Mouse (Mus musculus): ENCODE results near the gene Gm45753. TPM values are rescaled to one million over a fixed set of nuclear protein-coding genes. Genes with fewer than 3 reads are reported as not detected.

Gene Gm45753
- total RNA-seq, 2 experiments from 2014 or later: not detected

DNA sequence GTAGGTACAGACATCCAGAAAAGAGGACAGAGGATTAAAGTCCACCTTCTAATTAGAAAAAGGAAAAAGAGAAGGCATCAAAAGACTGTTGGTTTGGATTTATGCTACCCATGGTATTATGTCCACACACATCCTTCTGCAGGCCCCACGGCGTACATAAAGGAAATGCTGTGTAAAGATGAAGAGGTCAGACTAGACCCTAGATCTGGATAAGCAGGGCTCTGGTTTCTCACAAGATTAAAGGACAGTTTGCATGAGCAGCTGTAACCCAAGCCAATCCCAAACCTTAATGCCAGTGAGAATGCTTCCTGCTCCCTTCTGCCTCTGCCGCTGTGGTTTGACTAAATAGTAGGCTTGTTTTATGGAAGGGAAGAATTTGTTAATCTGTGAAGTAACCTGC lies 30.8 kb downstream of the Gm45753 start:
- DNase-seq (ENCODE audit: low spot score in 2 of 2): no peak

DNA sequence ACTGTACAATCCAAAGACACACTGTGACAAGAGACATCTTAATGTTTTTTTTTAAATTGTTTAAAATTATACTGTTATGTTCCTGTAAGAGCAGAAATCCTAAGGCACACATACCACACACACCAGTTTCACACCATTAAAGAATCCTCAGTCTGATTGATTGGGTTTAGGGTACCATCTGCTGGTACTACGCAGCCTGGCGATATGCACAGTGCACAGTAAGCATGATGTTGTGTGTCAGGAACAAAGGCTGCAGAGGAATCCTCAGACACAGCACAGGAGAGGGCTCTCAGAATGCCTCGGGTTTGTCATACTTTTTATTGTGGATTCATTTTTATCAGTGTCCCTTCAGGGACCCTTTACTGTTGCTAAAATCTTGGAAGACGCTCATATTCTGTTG lies 33.9 kb downstream of the Gm45753 start:
- no peak for DNase-seq (ENCODE audit: low spot score in 2 of 2)

DNA sequence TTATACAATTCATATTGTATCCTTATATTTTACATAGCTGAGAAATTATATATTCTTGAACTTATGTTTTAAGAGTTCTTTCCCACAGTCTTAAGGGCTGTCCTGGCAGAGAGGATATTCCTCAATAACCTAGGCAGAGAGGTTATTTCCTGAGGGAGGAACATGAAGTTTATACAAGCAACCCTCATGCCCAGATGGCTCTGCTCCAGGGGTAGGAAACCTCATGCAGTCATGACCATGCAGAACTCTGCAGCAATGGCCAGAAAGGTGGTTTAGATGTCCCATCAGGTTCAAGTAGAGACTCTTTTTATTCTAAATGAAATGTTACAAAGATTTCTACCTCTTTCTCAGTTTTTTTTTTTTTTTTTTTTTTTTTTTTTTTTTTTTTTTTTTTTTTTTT lies 39.2 kb downstream of the Gm45753 start:
- DNase-seq (ENCODE audit: low spot score in 2 of 2): no peak

DNA sequence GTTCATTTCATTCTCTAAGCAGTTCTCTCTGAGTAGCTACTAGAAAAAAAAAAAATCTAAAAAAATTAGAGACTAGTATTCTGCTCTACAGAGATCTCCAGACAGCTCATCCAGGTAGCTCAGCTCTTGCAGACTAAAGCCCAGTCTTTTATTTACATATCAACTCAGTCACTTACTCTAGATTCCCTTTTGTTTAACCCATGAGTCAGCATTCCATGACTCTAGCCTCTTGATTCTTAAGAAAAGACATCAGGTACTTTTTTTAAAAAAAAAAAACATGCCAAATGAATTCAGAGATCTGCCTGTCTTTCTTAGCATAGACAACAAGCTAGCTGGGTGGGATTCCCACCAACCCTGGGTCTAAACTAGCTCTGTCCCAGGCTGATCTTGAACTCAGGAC lies 39.8 kb downstream of the Gm45753 start:
- DNase-seq (ENCODE audit: low spot score in 2 of 2): no peak

DNA sequence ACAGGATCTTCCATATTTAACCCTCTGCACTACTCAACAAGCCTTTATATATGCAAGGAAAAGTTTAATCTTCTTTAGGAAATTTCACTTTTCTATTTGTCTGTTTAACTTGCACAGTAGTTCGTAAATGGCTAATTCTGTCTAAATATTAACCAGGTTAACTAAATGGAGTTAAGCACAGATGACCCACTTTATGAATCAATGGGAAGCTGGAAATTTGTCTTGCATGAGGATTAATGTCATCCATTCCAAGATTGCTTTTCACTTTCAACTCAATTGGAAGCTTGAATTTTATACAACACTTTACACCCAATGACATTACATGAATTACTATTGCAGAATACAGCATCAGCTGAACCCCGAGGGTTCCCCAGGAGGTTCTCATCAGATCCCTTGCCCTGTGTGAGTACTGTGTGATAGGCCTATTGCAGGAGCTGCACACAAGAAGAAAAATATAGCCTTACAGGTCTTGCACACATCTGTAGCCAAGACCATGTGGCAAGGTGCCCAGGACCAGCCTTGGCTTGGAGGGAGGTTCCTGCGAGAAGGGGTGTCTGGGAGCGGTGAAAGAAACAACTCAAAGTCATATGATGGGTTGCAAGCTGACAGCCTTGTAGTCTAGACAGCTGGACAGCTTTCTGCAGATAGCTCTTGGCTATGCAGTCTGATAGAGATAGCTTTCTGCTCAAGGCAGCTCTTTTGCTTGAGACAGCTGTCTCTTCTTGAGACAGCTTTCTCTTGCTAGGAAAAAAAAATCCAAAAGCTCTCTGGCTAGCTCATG lies 40.5 kb downstream of the Gm45753 start:
- no peak for DNase-seq (ENCODE audit: low spot score in 2 of 2)

DNA sequence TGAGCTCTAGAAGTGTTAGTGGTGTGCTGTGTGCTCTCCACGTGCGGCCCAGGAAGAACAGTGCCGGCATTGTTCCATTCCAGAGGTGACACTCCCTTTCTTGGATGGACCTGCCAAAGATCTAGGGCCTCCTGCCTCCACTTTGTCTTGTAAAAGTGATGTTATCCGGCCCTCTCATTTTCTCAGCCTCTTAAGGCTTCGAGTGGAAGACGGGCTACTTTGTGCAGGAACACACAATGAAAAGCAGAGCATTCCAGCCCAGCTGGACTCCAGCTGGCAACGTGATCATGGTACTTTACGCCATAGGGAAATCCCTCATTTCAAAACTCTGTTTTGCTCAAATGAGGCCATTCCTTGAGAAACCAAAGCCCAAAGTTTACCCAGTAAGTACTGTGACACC lies 41.3 kb downstream of the Gm45753 start:
- DNase-seq (ENCODE audit: low spot score in 2 of 2): no peak

DNA sequence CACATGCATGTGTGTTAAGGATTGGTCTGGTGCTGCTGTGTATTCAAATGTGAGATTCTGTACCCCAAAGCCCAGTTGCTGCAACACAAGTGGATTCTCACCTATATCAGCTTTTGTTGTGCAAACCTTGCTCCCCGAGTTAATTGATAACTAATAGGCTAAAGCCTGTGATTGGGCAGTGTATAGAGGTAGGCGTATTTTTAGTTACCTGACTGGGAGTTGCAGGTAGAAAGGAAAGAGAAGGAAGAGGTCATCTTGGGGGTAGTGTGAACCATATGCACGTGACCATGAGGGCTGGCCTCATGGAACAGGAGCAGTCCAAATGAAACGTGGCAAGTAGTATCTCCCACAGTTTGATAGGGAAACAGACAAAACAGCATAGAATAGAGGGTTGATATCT lies 43.3 kb downstream of the Gm45753 start:
- DNase-seq (ENCODE audit: low spot score in 2 of 2): no peak

DNA sequence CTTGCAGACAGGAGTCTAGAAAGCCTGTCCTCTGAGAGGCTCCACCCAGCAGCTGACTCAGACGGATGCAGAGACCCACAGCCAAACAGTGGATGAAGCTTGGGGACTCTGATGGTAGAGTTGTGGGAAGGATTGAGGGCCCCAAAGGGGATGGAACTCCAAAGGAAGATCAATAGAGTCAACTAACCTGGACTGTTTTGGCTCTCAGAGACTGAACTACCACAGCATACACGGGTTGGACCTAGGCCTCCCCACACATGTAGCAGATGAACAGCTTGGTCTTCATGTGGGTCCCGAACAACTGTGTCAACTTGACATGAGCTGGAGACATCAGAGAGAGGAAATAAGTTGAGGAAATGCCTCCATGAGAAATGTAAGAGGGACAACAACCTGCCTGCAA lies 45.4 kb downstream of the Gm45753 start:
- DNase-seq (ENCODE audit: low spot score in 2 of 2): no peak

DNA sequence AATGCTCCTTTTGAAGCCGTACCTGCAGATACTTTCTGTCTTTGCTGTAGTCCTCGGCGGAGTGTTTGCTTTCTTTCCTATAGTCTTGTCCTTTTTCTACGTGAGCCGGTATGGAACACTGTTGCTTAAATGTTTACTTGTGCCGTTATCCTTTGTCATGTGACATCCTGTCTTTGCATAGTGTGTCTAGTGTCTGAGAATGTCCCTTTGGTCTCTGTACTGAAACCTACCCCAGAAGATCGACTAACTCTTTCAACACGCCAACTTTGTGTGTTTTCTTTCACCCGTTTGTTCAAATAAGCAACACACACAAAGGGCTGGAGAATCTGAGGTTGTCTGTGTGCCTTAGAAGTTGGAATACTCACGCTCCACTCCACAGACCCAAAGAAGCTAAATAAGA lies 46.3 kb downstream of the Gm45753 start, which contains the start of gene F11:
Gene F11, minus strand, starts transcription at position 112 of the 400 bp plus-strand sequence.
- no peak for DNase-seq (ENCODE audit: low spot score in 2 of 2)

DNA sequence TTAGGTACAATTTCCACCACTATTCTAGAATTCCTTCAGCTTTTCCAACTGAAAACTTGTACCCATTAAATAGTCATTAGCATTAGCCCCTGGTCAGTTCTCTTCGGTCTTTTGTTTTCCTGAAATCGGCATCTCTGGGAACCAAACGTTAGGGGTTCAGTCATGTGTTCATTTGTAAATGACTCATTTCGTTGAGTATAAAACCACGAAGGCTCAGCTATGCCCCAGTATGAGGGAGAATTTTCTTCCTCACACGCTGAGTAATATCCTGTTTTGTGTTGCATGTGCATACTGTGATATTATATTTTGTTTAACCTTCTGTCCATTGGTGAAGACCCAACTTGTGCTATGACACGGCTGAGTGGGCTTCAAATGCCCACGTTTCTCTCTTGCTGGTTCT lies 49.8 kb downstream of the Gm45753 start:
- no peak for DNase-seq (ENCODE audit: low spot score in 2 of 2)

DNA sequence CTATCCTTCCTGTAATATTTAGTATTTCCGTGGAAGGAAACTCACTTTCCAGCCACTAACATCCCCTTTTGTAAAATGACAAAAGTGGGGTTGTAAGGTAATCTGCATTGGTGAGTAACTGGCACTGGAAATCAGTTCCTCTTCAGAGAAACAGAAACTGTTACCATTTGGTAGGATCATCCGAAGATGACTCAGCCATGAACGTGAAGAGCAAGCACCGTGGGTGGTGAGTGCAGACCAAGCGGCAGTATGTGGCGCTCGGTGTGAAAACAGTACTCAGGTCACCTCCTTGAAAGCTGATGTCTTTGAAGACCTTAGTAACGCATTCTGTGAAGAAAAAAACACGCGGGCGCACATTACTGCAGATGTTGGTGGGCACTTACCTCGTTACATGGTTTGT lies 53.2 kb downstream of the Gm45753 start:
- DNase-seq (ENCODE audit: low spot score in 2 of 2): no peak

DNA sequence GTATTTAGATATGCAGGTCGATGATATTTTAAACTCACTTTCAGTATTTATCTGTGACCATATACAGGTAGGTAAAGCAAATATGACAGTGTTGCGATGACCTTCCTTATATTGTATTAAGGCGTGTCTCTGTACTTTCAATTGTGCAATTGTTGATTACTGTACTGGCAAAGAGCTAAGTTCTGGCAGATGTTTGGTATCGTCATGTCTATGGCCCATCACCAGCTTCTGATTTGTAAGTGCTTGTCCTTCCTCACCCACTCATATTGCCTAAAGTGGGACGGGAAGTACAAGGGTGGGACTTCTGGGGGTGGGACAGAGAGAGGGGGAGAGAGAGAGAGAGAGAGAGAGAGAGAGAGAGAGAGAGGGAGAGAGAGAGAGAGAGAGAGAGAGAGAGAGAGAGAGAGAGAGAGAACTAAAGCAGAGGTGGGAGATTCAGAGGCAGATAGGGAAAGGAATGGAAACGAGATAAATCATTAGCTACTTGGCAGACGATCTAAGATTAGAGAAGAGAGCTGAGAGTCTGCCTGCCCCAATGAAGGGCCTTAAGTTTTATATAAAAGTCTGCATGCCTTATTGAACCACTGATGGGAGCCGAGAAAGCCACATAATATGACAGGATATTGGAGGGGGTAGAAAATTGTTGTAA lies 53.9 kb downstream of the Gm45753 start:
- DNase-seq (ENCODE audit: low spot score in 2 of 2): no peak

DNA sequence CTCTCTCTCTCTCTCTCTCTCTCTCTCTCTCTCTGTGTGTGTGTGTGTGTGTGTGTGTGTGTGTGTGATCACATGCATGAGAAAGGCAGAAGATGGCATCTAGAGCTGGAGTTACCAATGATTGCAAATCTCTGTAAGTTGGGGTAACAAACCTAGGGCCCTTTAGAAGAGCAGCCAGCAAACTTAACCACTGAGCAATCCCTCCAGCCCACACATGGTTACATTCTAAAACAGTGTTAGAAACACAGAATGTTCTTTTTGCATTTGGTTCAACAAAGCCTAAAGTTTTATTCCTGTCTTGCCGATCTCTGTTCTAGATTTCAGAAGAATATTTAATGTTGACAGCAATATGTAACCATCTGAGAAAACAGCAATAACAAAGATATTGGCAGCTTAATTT lies 54.7 kb downstream of the Gm45753 start:
- DNase-seq (ENCODE audit: low spot score in 2 of 2): no peak

DNA sequence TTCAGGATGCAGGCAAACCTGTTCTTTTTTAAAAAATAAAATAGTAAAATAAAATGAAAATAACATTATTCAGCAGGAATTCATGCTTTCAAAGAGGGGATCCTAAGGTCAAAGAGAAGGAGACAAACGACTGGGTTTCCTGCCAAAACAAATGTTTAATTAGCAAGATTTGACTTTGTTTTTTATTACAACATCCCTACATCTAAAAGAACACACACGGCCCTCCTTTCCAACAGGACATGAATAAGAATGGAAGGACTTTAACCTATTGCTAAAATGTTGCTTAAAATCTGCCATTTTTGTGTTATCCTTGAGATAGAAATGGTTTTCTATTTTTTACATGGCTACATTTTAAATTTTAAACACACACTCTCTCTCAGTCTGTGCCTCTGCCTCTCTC lies 55.2 kb downstream of the Gm45753 start:
- DNase-seq (ENCODE audit: low spot score in 2 of 2): no peak

DNA sequence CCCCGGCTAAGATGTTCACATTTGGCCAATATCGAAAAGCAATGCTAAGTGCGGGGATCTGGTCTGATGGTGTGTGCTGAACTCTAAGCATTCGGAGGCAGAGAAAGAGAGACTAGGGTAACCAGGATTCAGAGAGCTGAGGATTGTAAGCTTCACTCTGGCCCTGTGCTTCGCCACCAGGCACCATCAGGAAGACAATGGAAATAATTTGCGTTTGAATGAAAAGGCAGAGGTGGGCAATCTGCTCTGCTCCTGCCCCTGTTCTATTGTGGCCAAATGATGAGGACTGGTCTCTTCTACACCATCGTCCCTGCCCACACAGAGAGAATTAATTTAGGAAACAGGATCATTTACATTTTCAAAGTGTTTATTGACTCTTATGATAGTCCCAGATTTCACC lies 62.0 kb downstream of the Gm45753 start:
- DNase-seq (ENCODE audit: low spot score in 2 of 2): no peak

DNA sequence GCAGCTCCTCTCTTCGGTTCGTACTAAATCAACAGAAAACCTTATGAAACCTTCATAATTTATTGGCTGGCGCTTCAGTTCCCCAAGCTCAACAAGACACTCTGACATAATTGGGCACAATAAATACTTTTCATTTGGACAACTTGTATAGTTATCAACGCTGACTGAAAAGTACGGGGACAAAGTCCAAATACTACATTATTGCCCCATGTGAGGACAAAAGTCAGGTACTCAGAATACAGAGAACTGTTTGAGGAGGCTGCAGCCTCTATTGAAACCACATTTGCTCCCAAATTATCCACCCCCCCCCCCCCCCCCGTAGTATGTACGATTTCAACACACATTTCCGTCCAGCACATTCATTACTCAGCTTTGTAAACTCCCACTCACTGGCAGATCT lies 68.9 kb downstream of the Gm45753 start:
- no peak for DNase-seq (ENCODE audit: low spot score in 2 of 2)

DNA sequence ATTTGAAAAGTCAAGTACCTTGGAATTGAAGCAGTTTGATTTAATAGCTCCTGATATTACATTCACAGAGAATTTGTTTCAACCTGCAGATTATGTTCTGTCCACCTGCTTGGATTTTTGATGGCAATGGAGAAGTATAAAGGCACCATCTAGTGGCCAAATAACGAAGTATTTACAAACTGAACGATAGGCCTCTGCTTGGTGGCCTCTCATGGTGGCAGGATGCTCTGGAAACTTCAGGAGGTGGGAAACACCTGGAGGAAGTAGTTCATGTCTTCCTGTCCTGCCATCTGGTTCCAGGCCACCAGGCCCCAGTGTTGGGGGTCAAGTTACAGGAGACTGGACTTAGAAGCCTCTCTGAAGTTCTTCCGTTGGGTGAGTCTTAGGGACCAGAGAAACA lies 70.0 kb downstream of the Gm45753 start:
- peak in 1 of 2 experiments; percentile 12 for DNase-seq (ENCODE audit: low spot score in 2 of 2)

DNA sequence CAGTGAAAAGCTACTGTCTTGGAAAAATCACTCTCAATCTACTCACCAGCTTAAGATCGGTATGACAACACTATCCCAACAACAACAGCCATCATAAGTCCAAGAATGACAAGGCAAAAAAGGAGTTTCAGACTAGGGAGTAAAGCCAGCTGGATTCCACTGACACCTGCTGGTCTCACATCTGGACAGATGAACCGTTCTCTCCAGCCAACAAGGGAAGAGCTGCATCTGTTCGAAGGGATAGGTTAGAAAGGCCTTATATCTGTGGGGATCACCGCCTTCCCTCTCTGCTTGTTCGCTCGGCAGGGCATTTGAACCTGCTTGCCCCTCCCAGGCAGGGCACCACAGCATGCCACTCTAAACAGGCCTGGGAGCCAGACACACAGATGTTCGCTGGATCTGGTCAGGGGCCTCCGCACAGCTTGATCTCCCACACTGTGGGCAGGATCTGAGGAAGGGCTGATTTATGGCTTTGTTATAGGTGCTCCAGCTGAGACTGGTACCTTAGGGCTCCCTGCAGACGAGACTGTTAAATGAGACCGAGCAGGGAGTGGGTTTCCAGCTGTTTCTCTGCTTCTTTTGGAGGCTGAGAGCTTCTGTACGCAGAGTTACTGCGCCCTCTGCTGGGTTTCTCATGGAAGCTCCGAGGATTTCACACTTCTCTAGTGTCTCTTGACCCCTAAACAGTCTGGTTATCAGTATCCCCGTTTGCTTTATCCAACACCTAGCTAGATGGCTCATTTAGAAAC lies 71.9 kb downstream of the Gm45753 start:
- peak; percentile 23 to 55 for DNase-seq (ENCODE audit: low spot score in 2 of 2)

DNA sequence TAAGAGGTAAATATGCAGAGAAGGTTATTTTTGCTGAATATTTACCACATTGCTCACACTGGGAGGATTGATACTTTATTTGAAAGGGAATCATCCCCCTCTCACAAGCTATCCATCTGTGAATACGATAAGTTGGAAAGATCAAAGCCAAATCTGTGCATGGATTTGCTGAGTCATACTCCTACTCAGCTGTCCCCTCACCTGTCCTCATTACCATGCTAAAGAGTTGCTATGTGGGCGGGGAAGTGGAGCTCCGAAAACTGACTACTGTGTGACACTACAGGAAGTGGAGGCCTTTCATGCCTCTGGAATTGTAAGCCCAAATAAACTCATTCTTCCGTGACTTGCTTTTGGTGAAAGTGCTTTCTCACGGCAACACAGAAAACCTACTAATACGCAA lies 73.0 kb downstream of the Gm45753 start:
- DNase-seq (ENCODE audit: low spot score in 2 of 2): no peak

DNA sequence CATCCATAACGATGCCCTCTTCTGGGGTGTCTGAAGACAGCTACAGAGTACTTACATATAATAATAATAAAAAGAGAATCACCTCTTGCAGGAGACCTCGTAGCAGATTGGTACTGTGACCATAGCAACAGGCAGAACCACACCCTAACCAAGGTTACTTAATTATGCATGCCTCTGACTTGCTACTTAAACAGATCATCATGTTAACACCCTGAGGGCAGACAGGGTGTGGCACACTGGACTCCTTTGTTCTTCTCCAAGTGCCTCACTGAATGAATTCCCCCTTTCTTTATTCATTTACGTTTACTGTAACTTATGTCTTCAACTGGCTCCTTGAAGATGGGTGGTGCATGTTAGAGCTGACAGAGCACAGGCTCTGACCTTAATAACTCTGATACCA lies 75.0 kb downstream of the Gm45753 start:
- no peak for DNase-seq (ENCODE audit: low spot score in 2 of 2)

Measured in gastrocnemius, postnatal 4 days (tissue).